Mouse (Mus musculus): Measurements from ENCODE around the gene St6galnac5. TPM values are rescaled to one million over a fixed set of nuclear protein-coding genes. Genes with fewer than 3 reads are reported as not detected.

The St6galnac5 gene
- total and polyA plus RNA-seq, 2 experiments from 2014 or later = 14.9 to 18.1 TPM

DNA sequence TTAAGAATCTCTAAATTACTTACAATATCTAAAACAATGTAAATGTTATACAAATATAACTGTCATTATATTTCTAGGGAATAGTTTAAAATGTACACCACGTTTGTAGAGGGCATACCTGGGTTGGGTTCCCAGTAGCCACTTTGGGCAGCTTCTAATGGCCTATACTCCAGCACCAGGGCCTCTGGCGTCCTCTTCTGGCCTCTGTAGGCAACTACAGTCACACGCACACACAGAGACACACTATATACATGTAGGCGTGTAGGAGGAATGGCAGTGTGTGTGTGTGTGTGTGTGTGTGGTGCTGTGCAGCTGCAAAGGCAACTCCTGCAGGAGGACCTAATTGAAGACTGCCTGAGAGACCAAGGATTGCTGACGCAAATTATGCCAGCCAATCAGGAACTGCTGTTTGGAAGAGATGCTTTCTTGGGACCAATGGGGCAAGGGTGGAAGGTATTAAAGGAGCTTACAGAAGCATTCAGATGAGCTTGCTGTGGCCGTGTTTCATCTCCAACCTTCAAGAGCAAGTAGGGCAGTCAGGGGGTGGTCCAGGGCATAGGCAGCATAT lies 106.2 kb downstream of the St6galnac5 start:
- Histone ChIP-seq H3K4me3 (ENCODE audit: low read depth, low read length) (no peak overlapping the region), H3K9ac (replicated peaks; ENCODE audit: low read length, poor library complexity, severe bottlenecking) (no peak overlapping the region), H3K27me3 (ENCODE audit: insufficient read depth, low read length) (no peaks in the 10 kb centered on the region), H3K9me3 (ENCODE audit: low read length) (no peaks in the 10 kb centered on the region), H3K36me3 (ENCODE audit: insufficient read depth, low read length) (no peaks in the 10 kb centered on the region), H3K27ac (ENCODE audit: low read depth, low read length) (no peak overlapping the region), H3K4me1 (ENCODE audit: insufficient read depth, low read length) (0 out of 2 replicates have a peak, but pooled peaks cover 10% of the 10 kb centered on the region), H3K4me2 (ENCODE audit: low read depth, low read length, poor library complexity, severe bottlenecking) (no peak overlapping the region)
- ATAC-seq (ENCODE audit: low FRiP score) (no peak), DNase-seq (ENCODE audit: low spot score) (no peak)
- WGBS = 82% methylated on average over 6 of the region's 6 CpGs
- peak; percentile 46 for TF ChIP-seq CTCF (IDR thresholded peaks at IDR 0.05)

DNA sequence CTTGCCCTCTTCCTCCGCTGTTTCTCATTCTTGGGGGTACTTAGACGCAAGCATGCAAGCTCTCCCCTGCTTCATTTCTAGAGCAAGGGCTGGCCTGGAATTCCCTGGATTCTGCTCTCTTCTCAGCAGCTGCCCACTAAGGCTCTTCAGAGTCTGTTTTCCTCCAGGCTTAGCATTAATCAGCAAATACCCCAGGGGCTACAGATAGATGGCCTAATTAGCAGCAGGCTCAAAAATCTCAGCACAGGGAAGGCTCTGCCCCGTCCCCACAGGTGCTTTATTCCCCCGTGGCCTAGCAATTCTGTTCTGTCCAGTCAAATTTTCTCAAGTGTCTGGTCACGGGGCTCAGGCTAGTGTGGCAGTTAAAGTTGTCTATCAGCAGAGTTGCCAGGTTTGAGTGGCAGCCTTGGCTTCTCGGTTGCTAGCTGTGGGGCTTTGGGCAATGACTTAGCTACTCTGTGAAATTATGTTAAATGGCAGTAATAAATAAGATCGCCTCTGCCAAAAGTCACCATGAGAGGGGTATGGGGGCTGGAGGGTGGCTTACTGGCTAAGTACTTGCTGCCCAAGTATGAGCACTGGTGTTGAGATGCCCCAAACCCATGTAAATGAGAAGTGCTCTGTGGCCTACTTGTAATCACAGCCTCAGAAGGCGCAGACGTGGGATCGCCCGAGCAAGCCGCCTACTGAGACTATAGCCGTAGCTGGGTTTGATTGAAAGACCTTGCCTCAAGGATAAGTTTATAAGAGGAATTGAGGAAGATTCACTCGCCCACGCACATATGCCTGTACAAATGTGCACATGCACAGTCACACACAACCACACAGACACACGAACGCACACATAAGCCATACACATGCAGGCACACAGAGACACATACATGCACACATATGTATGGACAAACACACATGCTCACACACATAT lies 107.4 kb downstream of the St6galnac5 start:
- 63% methylated on average over 17 of the region's 17 CpGs for WGBS
- no peaks in the 10 kb centered on the region for H3K36me3 ChIP-seq (ENCODE audit: insufficient read depth, low read length)
- H3K4me2 ChIP-seq (ENCODE audit: low read depth, low read length, poor library complexity, severe bottlenecking) = no peak overlapping the region
- no peaks in the 10 kb centered on the region for H3K27me3 ChIP-seq (ENCODE audit: insufficient read depth, low read length)
- H3K4me1 ChIP-seq (ENCODE audit: insufficient read depth, low read length) = 0 out of 2 replicates have a peak, but pooled peaks cover 10% of the 10 kb centered on the region
- 0 out of 2 replicates have a peak overlapping the region, but pooled peaks have one; percentile 26 for H3K27ac ChIP-seq (ENCODE audit: low read depth, low read length)
- ATAC-seq (ENCODE audit: low FRiP score) = no peak
- H3K4me3 ChIP-seq (ENCODE audit: low read depth, low read length) = no peak overlapping the region
- H3K9me3 ChIP-seq (ENCODE audit: low read length) = no peaks in the 10 kb centered on the region
- H3K9ac ChIP-seq (replicated peaks; ENCODE audit: low read length, poor library complexity, severe bottlenecking) = no peak overlapping the region
- TF ChIP-seq CTCF (IDR thresholded peaks at IDR 0.05) = no peak
- peak; percentile 32 for DNase-seq (ENCODE audit: low spot score)

DNA sequence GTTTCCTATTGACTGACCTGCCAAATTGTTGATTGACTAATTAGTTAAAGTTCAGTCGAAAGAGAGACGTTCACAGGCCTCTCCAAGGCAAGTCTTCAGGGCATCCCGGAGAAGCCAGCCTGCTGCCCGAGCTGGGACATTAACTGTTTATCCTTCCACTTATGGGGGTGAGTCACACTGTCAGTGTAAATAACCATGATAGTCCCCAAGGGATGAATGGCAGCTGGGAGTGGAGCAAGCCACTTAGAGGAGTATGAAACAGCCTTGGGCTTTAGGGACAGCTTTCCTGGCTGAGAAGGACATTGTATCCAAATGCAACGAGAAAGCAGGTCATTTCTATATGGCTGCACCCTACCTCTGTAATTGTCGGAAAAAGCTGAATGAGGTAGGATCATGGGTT lies 109.5 kb downstream of the St6galnac5 start:
- Histone ChIP-seq H3K4me3 (ENCODE audit: low read depth, low read length) (no peak overlapping the region), H3K27ac (ENCODE audit: low read depth, low read length) (no peak overlapping the region), H3K4me1 (ENCODE audit: insufficient read depth, low read length) (0 out of 2 replicates have a peak, but pooled peaks cover 10% of the 10 kb centered on the region), H3K9ac (replicated peaks; ENCODE audit: low read length, poor library complexity, severe bottlenecking) (no peak overlapping the region), H3K4me2 (ENCODE audit: low read depth, low read length, poor library complexity, severe bottlenecking) (no peak overlapping the region), H3K9me3 (ENCODE audit: low read length) (no peaks in the 10 kb centered on the region), H3K36me3 (ENCODE audit: insufficient read depth, low read length) (no peaks in the 10 kb centered on the region), H3K27me3 (ENCODE audit: insufficient read depth, low read length) (no peaks in the 10 kb centered on the region)
- 30% methylated on average over 6 of the region's 6 CpGs for WGBS
- no peak for TF ChIP-seq CTCF (IDR thresholded peaks at IDR 0.05)
- ATAC-seq (ENCODE audit: low FRiP score) (no peak), DNase-seq (ENCODE audit: low spot score) (peak; percentile 55)

DNA sequence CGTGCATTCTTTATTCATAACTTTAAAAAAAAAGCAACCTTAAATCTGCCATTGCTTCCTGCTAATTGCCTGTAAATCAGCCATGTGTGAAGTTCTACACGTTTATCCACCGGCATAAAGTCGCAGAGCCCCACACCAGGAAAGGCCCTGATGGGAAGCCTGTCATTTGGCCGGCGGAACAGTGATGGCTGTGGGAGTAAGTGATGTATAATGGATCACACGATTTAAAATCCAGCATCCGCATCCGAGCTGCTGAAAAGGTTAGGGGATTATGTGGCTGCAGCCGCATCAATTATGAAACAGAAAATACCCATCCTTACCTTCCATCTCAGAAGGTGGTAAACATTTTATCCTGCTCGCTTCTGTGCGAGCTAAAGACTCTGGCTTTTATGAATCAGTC lies 110.0 kb downstream of the St6galnac5 start:
- Histone ChIP-seq H3K9me3 (ENCODE audit: low read length) (no peaks in the 10 kb centered on the region), H3K9ac (replicated peaks; ENCODE audit: low read length, poor library complexity, severe bottlenecking) (no peak overlapping the region), H3K27ac (ENCODE audit: low read depth, low read length) (peak overlapping the region; percentile 55; the same call in 1 of the 2 replicates), H3K4me1 (ENCODE audit: insufficient read depth, low read length) (0 out of 2 replicates have a peak, but pooled peaks cover 10% of the 10 kb centered on the region), H3K27me3 (ENCODE audit: insufficient read depth, low read length) (no peaks in the 10 kb centered on the region), H3K4me2 (ENCODE audit: low read depth, low read length, poor library complexity, severe bottlenecking) (no peak overlapping the region), H3K4me3 (ENCODE audit: low read depth, low read length) (no peak overlapping the region), H3K36me3 (ENCODE audit: insufficient read depth, low read length) (no peaks in the 10 kb centered on the region)
- DNase-seq (ENCODE audit: low spot score) (no peak), ATAC-seq (ENCODE audit: low FRiP score) (no peak)
- WGBS = 26% methylated on average over 12 of the region's 12 CpGs
- no peak for TF ChIP-seq CTCF (IDR thresholded peaks at IDR 0.05)

DNA sequence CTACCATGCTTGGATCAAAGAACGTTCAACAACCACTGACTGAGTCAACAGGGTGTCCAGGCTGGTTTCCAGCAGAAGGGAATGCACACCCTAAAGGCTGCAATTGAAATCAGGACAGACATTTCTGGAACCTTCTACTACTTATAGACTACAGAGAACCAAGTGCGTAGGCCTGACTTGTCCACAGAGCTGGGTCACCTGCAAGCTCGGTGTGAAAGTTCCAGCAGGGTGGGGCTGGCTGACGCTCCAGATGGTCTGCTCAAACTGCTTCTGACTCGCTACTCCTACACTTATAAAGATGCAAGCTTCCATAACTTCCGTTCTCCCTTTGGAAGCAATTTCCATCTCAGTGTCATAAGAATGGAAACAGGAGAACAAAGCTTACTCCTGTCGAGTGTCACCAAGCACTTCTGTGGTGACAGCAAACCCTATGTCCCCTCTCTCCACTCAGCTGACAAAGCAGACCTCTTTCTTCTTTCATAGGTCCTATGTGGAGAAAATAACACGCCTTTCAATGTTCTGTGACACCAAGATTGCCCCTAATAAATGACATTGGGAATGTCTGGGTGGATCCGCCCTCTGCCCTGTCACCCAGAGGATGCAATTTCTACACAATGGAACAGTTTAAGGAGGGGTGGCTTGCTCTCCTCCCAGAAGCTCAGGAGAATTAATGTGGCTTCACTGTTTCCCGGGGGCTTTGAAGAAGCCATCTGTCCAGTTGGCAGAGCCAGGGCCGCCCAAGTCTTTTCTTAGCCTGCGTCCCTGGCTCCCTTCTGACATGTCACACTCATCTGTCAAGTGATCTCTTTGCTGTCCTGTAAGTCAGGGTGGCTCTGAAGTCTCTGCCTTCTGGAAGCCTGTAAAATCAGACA lies 114.2 kb downstream of the St6galnac5 start:
- Histone ChIP-seq H3K9ac (replicated peaks; ENCODE audit: low read length, poor library complexity, severe bottlenecking) (no peak overlapping the region), H3K27ac (ENCODE audit: low read depth, low read length) (no peak overlapping the region), H3K4me3 (ENCODE audit: low read depth, low read length) (no peak overlapping the region), H3K4me2 (ENCODE audit: low read depth, low read length, poor library complexity, severe bottlenecking) (no peak overlapping the region), H3K36me3 (ENCODE audit: insufficient read depth, low read length) (no peaks in the 10 kb centered on the region), H3K9me3 (ENCODE audit: low read length) (0 out of 2 replicates have a peak, but pooled peaks cover 3% of the 10 kb centered on the region), H3K4me1 (ENCODE audit: insufficient read depth, low read length) (0 out of 2 replicates have a peak, but pooled peaks cover 2% of the 10 kb centered on the region), H3K27me3 (ENCODE audit: insufficient read depth, low read length) (no peaks in the 10 kb centered on the region)
- TF ChIP-seq CTCF (IDR thresholded peaks at IDR 0.05) = no peak
- DNase-seq (ENCODE audit: low spot score) = peak; percentile 43
- 70% methylated on average over 12 of the region's 12 CpGs for WGBS
- ATAC-seq (ENCODE audit: low FRiP score) = no peak

All from midbrain, postnatal 0 days (tissue).